10 mouse cellular contexts compared by ENCODE assay signal in genomic region chr2:71919227-71919647, GRCm38 (mm10). TPM values are rescaled to one million over a fixed set of nuclear protein-coding genes. Genes with fewer than 3 reads are reported as not detected.
DNase-seq lines count a peak whose midpoint lies in the region; ATAC-seq and TF ChIP-seq lines count a peak whose summit lies in the region.
"Had no signal": no experiment of that assay in that cellular context is flagged by ENCODE, and none has a peak within 500 bp of the region (broad histone marks: within the 10 kb centered on the region; RNA-seq: fewer than 3 reads in every experiment).

No protein-coding gene starts in this region.

- WGBS in heart, adult 2 months: 66% methylated on average over 11 of the region's 11 CpGs
- 84% methylated on average over 11 of the region's 11 CpGs for WGBS in forebrain, embryonic 12.5 days

- H3K27me3 ChIP-seq in heart, adult 2 months (ENCODE audit: control insufficient read depth, insufficient read depth, low read length): no peaks in the 10 kb centered on the region
- no peaks in the 10 kb centered on the region for H3K27me3 ChIP-seq in forebrain, embryonic 12.5 days
- H3K27me3 ChIP-seq: limb, embryonic 12.5 days had no signal

- no peak overlapping the region for H3K4me2 ChIP-seq in forebrain, embryonic 12.5 days
- H3K4me2 ChIP-seq: limb, embryonic 12.5 days had no signal

- H3K4me1 ChIP-seq in heart, adult 2 months (ENCODE audit: control insufficient read depth, insufficient read depth, low read length): no peaks in the 10 kb centered on the region
- no peaks in the 10 kb centered on the region for H3K4me1 ChIP-seq in forebrain, embryonic 12.5 days
- H3K4me1 ChIP-seq: limb, embryonic 12.5 days had no signal

- H3K79me2 ChIP-seq in heart, adult 2 months (replicated peaks; ENCODE audit: control insufficient read depth, insufficient read depth, low read length): no peaks in the 10 kb centered on the region

- no peak overlapping the region for H3K27ac ChIP-seq in heart, adult 2 months
- H3K27ac ChIP-seq in forebrain, embryonic 12.5 days: no peak overlapping the region
- H3K27ac ChIP-seq: limb, embryonic 12.5 days had no signal

- intact Hi-C loops in heart, adult 2 months (cut with DNase I): no loop called here

- H3K9ac ChIP-seq in heart, adult 2 months (ENCODE audit: low read depth, low read length): no peak overlapping the region
- H3K9ac ChIP-seq in forebrain, embryonic 12.5 days: no peak overlapping the region
- H3K9ac ChIP-seq: limb, embryonic 12.5 days had no signal

- DNase-seq in heart, adult 11 months: peak; percentile 67
- no peak for DNase-seq in heart, adult 2 months
- peak; percentile 26 for DNase-seq in 3134 (ENCODE audit: extremely low read depth, insufficient read length, low spot score)
- peak; percentile 72 for DNase-seq in fibroblast of lung, adult 2 months (ENCODE audit: low read depth)
- DNase-seq in spleen, postnatal 36 days (ENCODE audit: low spot score in 2 of 2): no peak

- no peaks in the 10 kb centered on the region for H3K9me3 ChIP-seq in forebrain, embryonic 12.5 days

- H3K4me3 ChIP-seq in heart, adult 2 months: no peak overlapping the region
- H3K4me3 ChIP-seq in forebrain, embryonic 12.5 days (replicated peaks): no peak overlapping the region
- H3K4me3 ChIP-seq: limb, embryonic 12.5 days had no signal

- no peak for TF ChIP-seq POLR2A in heart, adult 2 months (IDR thresholded peaks at IDR 0.05; ENCODE audit: insufficient read depth, low read depth, low read length)

- no peaks in the 10 kb centered on the region for H3K36me3 ChIP-seq in heart, adult 2 months (ENCODE audit: control insufficient read depth, insufficient read depth, low read length)
- no peaks in the 10 kb centered on the region for H3K36me3 ChIP-seq in forebrain, embryonic 12.5 days (replicated peaks)
- H3K36me3 ChIP-seq: limb, embryonic 12.5 days had no signal

- ATAC-seq in cerebellum, adult (ENCODE audit: insufficient number of reproducible peaks, low FRiP score, low TSS enrichment): peak; percentile 84
- ATAC-seq in erythroblast, adult 5-6 weeks (replicated peaks; ENCODE audit: low FRiP score, poor library complexity, severe bottlenecking): no peak
- ATAC-seq in forebrain, embryonic 12.5 days (ENCODE audit: low FRiP score): no peak
- ATAC-seq: forebrain, embryonic 14.5 days had no signal

- no peak for TF ChIP-seq EP300 in heart, adult 2 months (IDR thresholded peaks at IDR 0.05; ENCODE audit: insufficient read depth, low read depth, low read length)

- no peak for TF ChIP-seq CTCF in heart, adult 2 months (IDR thresholded peaks at IDR 0.05)

RNA-seq across cellular contexts. Expression of gene Pdk1, which starts 46.2 kb away (rescaled TPM):
- 100 to 1,000 TPM; 142 to 170 TPM for total RNA-seq in heart, adult 2 months (2021)
- polyA plus RNA-seq in heart, adult 2 months (2012; rRNA removed): 28.9 and 62.2 TPM in 2 replicates
- 3.8 and 8.1 TPM in 2 replicates for total RNA-seq in erythroblast, adult 5-6 weeks (2015; ENCODE audit: low replicate concordance)
- 6.4 and 8.1 TPM in 2 replicates for total RNA-seq in erythroblast, adult 5-6 weeks (2017; ENCODE audit: low replicate concordance)
- polyA plus RNA-seq in forebrain, embryonic 12.5 days (2016; fragmentation: Nextera tagmentation; extraction: Ambion mirVana): 26.9 and 30.5 TPM in 2 replicates

Comparison
In these comparisons a context has a peak if more than half of its experiments do, and no peak if none do; other contexts are left out.
1. DNase-seq: peak in heart, adult 11 months (single experiment), 3134 (single experiment) and fibroblast of lung, adult 2 months (single experiment); none in heart, adult 2 months (0 of 2) and spleen, postnatal 36 days (0 of 2).
2. RNA of gene Pdk1, which starts 46.2 kb away (total RNA-seq): 142 to 170 TPM in heart, adult 2 months; 3.8 to 8.1 TPM in erythroblast, adult 5-6 weeks; every median in the first group is over 10 times any median in the second.